Mouse (Mus musculus): Measurements from ENCODE around the gene Fstl4.
A peak's percentile ranks its signal among the peaks of the same experiment; 100 is the strongest.
"Not testable (repeated sequence)": the region's sequence is repeated elsewhere in the genome, so short reads cannot be mapped to it uniquely, and the experiment has no call there.

The Fstl4 gene

GRCm38 (mm10) chr11:53028421-53029168, 264.2 kb downstream of the Fstl4 start:
- no peak for DNase-seq

GRCm38 (mm10) chr11:53031777-53032176, 267.3 kb downstream of the Fstl4 start:
- DNase-seq: no peak

- DNase-seq: peak; percentile 83
Measured at GRCm38 (mm10) chr11:53032336-53032735, 267.9 kb downstream of the Fstl4 start.

GRCm38 (mm10) chr11:53035414-53035813, 271.0 kb downstream of the Fstl4 start:
- DNase-seq: no peak

GRCm38 (mm10) chr11:53046850-53047249, 282.4 kb downstream of the Fstl4 start:
- DNase-seq: no peak

GRCm38 (mm10) chr11:53054151-53054550, 289.7 kb downstream of the Fstl4 start:
- no peak for DNase-seq

- DNase-seq: no peak
Measured at GRCm38 (mm10) chr11:53055896-53056295, 291.5 kb downstream of the Fstl4 start.

- DNase-seq: no peak
Measured at GRCm38 (mm10) chr11:53056781-53057180, 292.3 kb downstream of the Fstl4 start.

GRCm38 (mm10) chr11:53057821-53058553, 293.6 kb downstream of the Fstl4 start:
- no peak for DNase-seq

GRCm38 (mm10) chr11:53058557-53058956, 294.1 kb downstream of the Fstl4 start:
- DNase-seq: no peak

GRCm38 (mm10) chr11:53067699-53068478, 303.5 kb downstream of the Fstl4 start:
- no peak for DNase-seq

- DNase-seq: no peak
Measured at GRCm38 (mm10) chr11:53068479-53069065, 304.1 kb downstream of the Fstl4 start.

GRCm38 (mm10) chr11:53069751-53070150, 305.3 kb downstream of the Fstl4 start:
- no peak for DNase-seq

GRCm38 (mm10) chr11:53071602-53072001, 307.2 kb downstream of the Fstl4 start:
- no peak for DNase-seq

GRCm38 (mm10) chr11:53077641-53078040, 313.2 kb downstream of the Fstl4 start:
- no peak for DNase-seq

GRCm38 (mm10) chr11:53078419-53079334, 314.2 kb downstream of the Fstl4 start:
- DNase-seq: no peak

GRCm38 (mm10) chr11:53081310-53081709, 316.9 kb downstream of the Fstl4 start:
- no peak for DNase-seq

- DNase-seq: peak; percentile 19
Measured at GRCm38 (mm10) chr11:53085367-53085766, 320.9 kb downstream of the Fstl4 start.

GRCm38 (mm10) chr11:53085858-53086565, 321.6 kb downstream of the Fstl4 start:
- no peak for DNase-seq

GRCm38 (mm10) chr11:53087896-53088295, 323.5 kb downstream of the Fstl4 start:
- DNase-seq: not testable (repeated sequence)

GRCm38 (mm10) chr11:53091596-53091995, 327.2 kb downstream of the Fstl4 start:
- DNase-seq: no peak

All from kidney, adult 18-20 months (tissue).